Mouse (Mus musculus): ENCODE results near the gene Cryba1.

The Cryba1 gene

DNA sequence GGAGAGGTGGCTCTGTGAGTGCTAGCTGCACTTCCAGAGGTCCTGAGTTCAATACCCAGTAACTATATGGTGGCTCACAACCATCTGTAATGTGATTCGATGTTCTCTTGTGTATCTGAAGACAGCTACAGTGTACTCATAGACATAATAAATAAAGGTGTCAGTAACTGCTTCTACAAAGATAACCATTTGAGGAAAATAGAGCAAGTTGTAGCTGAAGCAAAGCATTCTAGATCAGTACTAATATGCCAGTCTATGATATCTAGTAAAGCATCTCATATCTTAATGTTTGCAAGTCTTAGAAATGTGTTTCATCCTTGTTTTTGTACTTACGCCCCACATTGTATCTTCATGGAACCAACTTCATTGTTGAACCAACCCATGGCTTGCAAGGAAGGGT, 6.0 kb downstream of the Cryba1 start:
- DNase-seq (ENCODE audit: low spot score in 2 of 2): no peak

DNA sequence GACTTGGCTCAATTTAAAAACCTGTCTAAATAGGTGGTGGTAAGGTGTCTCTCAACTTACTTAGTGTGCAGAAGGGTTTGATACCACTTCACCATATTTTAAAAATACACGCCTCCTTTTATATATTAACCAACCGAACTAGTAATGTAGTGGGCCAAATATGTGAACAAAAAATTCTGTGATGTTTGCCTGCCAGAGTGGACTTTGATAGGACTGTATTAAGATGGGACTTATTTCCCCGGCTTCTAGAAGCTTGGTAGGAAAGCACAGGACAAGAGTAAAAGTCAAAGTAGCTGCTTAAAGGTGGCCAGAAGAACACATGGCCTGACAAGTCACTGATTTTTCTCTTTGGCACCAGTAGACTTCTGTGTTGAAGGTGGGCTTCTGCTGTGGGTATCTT, 11.3 kb downstream of the Cryba1 start:
- DNase-seq (ENCODE audit: low spot score in 2 of 2): no peak

DNA sequence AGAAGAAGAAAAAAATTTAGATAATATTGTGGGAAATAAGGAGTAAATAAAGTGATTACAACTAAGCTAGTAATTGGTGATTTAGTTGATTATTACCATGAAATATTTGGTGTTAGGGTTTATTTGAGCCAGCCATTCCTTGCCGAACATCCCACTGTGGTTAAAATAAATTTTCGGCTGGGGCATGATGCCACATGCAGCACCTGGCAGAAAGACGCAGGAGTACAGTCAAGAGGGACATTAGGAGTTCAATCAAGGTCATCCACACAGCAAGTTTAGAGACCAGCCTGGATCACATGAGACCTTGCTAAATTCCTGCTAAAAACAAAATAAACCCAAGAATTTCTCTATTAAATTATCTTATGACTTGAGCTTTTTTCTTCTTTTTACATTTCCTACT, 16.0 kb downstream of the Cryba1 start:
- no peak for DNase-seq (ENCODE audit: low spot score in 2 of 2)

DNA sequence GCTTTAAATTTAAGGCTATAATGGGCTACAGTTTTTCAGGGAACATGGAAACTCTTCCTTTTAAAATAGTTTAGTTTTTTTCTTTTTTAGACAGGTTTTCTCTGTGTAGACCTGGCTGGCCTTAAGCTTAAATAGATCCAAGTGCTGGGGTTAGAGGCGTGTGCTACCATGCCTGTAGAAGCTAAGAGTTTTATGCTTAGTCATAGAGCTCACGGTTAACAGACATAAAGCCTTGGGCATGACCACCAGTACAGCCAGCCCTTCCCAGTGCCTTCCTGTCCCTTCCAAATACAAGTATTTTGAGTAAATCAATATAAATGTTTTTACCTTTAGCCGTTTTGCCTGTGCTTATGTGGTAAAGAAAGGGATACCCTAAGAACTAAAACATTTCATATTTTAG, 19.2 kb downstream of the Cryba1 start:
- no peak for DNase-seq (ENCODE audit: low spot score in 2 of 2)

DNA sequence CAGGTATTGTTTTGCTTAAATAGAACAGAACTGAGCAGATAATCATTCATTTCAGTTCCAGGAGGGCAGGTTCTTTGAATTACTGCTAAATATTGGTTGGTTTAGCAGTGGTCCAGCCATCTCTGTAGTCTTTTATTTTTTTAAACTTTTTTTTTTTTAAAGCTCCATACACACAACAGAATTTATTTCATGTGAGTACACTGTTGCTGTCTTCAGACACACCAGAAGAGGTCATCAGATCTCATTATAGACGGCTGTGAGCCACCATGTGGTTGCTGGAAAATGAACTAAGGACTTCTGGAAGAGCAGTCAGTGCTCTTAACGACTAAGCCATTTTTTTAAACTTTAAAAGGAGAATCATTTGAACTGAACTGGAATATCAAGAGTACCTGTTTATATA, 27.9 kb downstream of the Cryba1 start:
- no peak for DNase-seq (ENCODE audit: low spot score in 2 of 2)

DNA sequence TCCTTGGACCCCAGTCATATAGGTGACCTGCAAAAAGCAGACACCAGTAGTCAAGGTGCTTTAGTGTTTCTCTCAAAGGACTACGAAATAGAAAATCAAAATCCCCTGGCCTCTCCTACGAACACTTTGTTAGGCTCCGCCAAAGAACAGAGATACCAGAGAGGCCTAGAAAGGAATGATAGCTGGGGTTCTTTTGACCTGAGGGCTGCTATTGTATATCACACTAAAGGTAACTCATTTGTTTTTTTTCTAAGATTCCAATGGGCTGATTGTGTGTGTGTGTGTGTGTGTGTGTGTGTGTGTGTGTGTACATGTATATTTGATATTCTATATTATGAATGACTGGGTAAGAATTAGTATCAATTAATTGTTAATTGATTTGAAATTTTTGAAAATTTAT, 32.1 kb downstream of the Cryba1 start:
- DNase-seq (ENCODE audit: low spot score in 2 of 2): no peak

DNA sequence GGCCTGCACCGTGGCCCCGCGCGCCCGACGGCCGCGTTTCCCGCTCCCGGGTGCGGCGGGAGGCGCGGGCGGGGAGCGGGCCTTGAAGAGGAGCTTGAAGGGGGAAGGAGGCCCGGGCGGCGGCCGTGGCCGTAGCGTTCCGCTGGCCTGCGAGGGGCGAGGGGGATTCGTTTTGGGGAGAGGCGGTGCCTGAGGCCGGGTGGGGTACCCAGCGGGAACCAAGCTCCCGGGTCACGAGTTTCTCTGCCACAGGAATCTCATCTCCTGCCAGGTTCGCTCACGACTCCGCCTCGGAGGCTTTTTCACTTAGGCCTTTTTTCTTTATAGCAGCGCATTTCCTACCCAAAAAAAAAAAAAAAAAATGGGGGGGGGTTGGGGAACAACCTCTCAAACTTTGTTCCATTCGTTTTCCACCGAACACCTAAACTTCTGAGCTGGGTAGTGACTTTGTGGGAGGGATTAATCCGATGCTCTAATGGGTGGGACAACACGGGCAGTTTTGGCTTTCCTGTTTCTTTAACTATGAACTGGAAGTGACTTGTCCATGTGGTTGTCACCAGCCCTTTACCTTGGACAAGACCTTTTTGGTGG, 37.4 kb downstream of the Cryba1 start:
- peak; percentile 57 to 66 for DNase-seq (ENCODE audit: low spot score in 2 of 2)

DNA sequence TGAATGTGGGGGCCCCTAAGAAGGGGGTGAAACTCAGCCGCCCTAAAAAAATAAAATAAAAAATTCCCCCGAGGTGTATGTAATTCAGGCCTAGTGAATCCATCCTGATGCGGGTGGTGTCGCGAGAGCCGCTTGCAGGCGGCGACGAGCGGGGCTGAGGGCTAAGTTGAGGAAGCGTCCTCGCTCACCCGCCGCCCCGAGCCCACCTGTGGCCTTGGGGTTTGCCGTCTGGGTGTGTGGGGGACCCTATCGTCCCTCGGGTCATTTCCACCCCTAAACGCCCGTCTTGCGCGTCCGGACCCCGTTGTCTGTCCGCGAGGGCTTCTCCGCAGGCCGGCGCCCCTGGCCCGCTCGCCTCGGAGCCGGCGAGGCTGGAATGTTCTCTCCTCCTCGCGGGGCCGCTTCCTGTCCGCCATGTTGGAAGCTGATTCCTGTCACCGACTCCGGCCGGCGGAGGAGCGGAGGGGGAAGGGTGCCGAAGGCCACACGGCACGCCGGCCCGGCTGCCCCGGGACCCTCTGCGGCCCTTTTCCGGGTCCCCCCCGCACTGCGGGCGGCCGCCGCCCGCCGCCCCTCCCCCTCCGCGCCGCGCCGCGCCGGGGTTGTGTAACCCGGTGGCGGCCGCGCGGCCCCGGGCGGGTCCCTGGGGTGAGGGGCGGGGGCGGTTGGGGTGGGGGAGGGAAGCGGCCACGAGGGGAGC, 38.1 kb downstream of the Cryba1 start:
- DNase-seq (ENCODE audit: low spot score in 2 of 2): peak; percentile 74 to 80

DNA sequence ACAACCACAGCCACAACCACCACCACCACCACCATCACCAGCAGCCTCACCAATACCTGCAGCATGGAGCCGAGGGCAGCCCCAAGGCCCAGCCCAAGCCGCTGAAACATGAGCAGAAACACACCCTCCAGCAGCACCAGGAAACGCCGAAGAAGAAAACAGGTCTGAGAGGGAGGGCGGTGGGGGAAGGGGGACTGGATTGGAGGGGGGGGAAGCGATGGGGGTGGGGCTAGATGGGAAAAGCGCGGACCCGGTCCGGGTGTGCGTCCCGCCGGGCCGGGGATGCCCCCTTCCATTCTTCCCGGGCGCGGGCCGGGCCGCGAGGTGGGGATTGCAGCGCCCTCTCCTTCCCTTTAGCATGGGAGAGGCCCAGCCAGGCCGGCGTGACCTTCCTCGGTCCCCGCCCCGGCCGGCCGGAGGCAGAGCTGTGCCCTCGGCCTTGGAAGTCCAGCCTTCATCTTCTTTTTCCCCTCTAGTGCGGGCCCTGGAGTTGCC, 38.7 kb downstream of the Cryba1 start:
- DNase-seq (ENCODE audit: low spot score in 2 of 2): peak; percentile 61 to 63

DNA sequence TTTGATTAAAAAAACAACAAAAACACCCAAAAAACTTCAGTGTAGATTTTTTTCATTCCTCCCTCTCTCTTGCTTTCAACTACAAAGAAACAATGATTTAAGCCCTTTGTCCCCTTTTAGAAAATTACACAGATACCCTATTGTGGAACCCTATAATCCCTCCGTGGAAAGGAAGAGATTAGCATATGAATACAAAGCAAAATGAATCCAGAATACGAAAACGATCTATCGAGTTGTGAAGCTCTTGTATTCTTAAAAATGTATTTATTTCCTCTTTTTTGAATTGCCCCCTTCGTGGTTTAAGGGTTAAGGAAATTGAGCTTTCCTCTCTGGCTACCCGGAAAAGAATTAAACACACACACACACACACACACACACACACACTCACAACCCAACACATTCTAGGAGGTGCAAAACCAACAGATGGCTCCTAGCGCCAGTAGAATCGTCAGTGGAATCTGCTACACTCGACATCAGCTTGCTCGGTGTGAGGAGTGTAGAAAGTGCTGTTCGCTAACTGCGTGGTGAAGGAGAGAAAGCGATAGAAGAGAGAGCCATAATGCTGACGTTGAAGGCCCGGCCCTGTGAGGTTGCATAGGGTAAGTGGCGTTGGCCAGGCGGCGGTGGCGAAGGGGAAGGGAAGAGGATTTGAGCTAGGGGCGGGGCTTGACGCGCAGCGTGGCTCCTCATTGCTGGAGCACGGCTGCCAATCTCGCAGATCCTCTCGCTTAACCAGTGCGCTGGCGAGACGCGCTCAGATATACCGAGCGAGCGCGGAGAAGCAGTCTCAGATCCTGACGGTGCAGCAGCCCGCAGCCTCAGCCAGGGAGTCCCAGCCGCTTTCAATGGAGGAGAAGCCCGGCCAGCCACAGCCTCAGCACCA, 39.5 kb downstream of the Cryba1 start, which contains the start of gene Nufip2:
Gene Nufip2, plus strand, starts transcription at position 773 of the 883 bp plus-strand sequence.
- peak; percentile 99 for DNase-seq (ENCODE audit: low spot score in 2 of 2)

DNA sequence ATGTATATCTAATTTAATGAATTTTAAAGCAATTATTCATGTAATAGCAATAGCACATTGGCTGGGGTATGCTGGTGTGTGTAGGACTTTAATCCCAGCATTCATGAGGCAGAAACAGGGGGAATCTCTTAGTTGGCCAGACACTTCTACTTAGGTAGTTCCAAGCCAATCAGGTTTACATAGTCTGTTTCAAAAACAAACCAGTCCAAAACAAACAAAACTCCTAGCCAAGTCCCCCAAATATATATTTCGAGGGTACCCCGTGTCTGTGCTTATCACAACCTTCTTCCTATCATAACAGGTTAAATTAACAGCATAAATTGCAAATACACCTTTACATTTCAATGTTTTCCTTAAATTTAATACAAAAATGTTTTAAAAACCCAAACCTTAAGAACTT, 40.2 kb downstream of the Cryba1 start:
- DNase-seq (ENCODE audit: low spot score in 2 of 2): no peak

DNA sequence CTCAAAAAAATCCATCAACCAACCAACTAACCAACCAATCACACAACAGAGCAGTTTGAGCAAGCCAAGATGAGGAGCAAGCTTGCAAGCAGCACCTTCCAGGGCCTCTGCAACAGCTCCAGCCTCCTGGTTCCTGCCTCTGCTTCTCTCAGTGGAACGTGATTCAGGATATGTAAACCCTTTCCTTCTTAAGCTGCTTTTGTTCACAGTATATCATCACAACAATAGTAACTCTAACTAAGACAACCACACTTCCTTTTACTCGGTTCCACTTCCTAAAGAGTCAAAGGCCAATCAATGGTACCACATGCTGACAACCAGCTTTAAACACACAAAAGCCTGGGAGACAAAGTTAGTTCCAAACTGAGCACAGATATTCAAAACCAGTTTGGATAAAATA, 45.1 kb downstream of the Cryba1 start:
- no peak for DNase-seq (ENCODE audit: low spot score in 2 of 2)

DNA sequence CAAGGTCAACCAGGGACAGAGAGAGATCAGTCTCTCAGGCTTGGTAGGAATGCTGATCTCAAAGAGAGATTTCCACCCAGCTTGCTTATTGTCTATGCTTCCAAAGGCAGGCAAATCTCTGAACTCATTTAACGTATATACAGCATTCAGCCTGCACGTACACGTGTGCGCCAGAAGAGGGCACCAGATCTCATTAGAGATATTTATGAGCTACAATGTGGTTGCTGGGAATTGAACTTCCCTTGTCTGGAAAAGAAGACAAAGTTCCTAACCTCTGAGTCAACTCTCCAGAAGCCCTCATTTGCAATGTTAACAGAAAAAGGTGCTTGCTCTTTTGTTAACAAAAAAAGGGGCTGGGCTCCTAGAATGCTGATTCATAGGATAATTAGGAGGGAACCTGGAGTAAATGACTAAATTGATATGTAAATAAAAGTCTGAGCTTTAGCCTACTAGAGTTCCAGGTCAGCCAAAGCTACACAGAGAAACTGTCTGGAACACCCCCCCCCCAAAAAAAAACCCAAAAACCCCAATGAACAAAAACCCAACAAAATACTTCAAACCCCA, 51.6 kb downstream of the Cryba1 start:
- peak in 1 of 2 experiments; percentile 41 for DNase-seq (ENCODE audit: low spot score in 2 of 2)

DNA sequence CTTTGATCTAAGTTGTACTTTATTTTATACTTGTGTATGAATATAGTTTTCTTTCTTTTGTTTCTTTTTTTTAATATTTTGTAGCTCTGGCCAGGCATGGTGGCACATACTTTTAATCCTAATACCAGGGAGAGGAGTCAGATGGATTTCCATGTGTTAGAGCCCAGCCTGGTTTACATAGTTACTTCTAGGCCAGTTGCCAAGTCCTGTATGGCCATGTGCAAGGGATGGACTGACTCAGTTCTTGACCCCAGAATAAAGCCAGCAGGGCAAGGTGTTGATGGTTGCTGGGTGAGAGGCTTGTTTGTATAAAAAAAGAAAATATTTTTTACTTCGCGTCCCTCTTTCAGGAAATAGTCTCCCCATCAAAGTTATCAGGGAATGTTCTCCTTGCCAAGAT, 52.3 kb downstream of the Cryba1 start:
- no peak for DNase-seq (ENCODE audit: low spot score in 2 of 2)
